Mouse (Mus musculus) forebrain, postnatal 0 days (tissue): ENCODE results near the gene Vav3. TPM values are rescaled to one million over a fixed set of nuclear protein-coding genes. Genes with fewer than 3 reads are reported as not detected.

Experiments
- ATAC-seq: fragments of 200-750 bp; cut with Nextera tagmentation; 2 replicates; pipeline ENCODE4 v1.8.0; 2017; ENCODE audit warnings: mild to moderate bottlenecking, moderate library complexity
- DNase-seq: peaks from one replicate; pipeline ENCODE4 v3.0.0-alpha.2; 2015
- H3K27ac ChIP-seq: fragments of 300-500 bp; sonication (generic); 2 replicates; pipeline ENCODE4 v1.5.1; 2014; ENCODE audit warnings: low read depth, mild to moderate bottlenecking, antibody characterized with exemption, low read length, moderate library complexity, mixed read lengths
- H3K27me3 ChIP-seq: fragments of 300-500 bp; sonication (generic); 2 replicates; pipeline ENCODE4 v1.6.1; 2014; ENCODE audit warnings: mild to moderate bottlenecking, low read length, mixed read lengths; ENCODE audit not compliant: insufficient read depth
- H3K36me3 ChIP-seq: fragments of 300-500 bp; sonication (generic); 2 replicates; pipeline ENCODE4 v1.6.1; 2014; ENCODE audit warnings: mild to moderate bottlenecking, moderate library complexity; ENCODE audit not compliant: insufficient read depth
- H3K4me1 ChIP-seq: fragments of 300-500 bp; sonication (generic); 2 replicates; pipeline ENCODE4 v1.6.1; 2014; ENCODE audit warnings: antibody characterized with exemption; ENCODE audit not compliant: insufficient read depth
- H3K4me2 ChIP-seq: fragments of 300-500 bp; sonication (generic); 2 replicates; pipeline ENCODE4 v1.6.1; 2014; ENCODE audit warnings: low read depth, mild to moderate bottlenecking, moderate library complexity
- H3K4me3 ChIP-seq: fragments of 300-500 bp; sonication (generic); 2 replicates; pipeline ENCODE4 v1.5.1; 2014; ENCODE audit warnings: low read depth, low read length, mixed read lengths
- H3K9ac ChIP-seq: fragments of 300-500 bp; sonication (generic); 2 replicates; pipeline ENCODE4 v1.6.1; 2014; ENCODE audit warnings: mild to moderate bottlenecking
- H3K9me3 ChIP-seq: fragments of 300-500 bp; sonication (generic); 2 replicates; pipeline ENCODE4 v1.6.1; 2016; ENCODE audit warnings: low read length
- CTCF ChIP-seq: sonication (generic); IDR thresholded peaks from 2 replicates; pipeline ENCODE4 v1.5.1; 2016; ENCODE audit warnings: antibody characterized with exemption, control low read depth, low read depth
- WGBS: fragments of 180-500 bp; shearing (Covaris S2); extraction: QIAGEN DNeasy Blood & Tissue Kit; methylation state at CpG from one replicate; pipeline ENCODE4 v1.1.7; 2014; 5-methylcytosine and 5-hydroxymethylcytosine counted together
- polyA plus RNA-seq: library from polyadenylated mRNA; unstranded; fragments of >200 nt; fragmentation: Nextera tagmentation; extraction: Ambion mirVana; gene quantifications from 2 replicates; pipeline ENCODE4 v1.2.1, GENCODE M21; 2015
- total RNA-seq: library from RNA; depleted of rRNA; stranded (reverse); fragments of >200 nt; gene quantifications from 2 replicates; pipeline ENCODE4 v1.2.3, GENCODE M21; 2014

Gene Vav3
- total and polyA plus RNA-seq, 2 experiments from 2014 or later, result 7.7 to 9.0 TPM

GRCm38 (mm10) chr3:109470651-109471255 lies 130.3 kb downstream of the Vav3 start:
- no peaks in the 10 kb centered on the region for H3K27me3 ChIP-seq
- no peak overlapping the region for H3K9ac ChIP-seq
- H3K4me3 ChIP-seq, result no peak overlapping the region
- no peak overlapping the region for H3K27ac ChIP-seq
- H3K4me1 ChIP-seq, result no peaks in the 10 kb centered on the region
- TF ChIP-seq CTCF, result no peak
- 84% methylated on average over 1 of the region's 1 CpGs for WGBS
- H3K9me3 ChIP-seq, result no peaks in the 10 kb centered on the region
- DNase-seq (no peak), ATAC-seq (no peak)
- no peak overlapping the region for H3K4me2 ChIP-seq
- H3K36me3 ChIP-seq, result no peaks in the 10 kb centered on the region

GRCm38 (mm10) chr3:109476521-109476920 lies 136.1 kb downstream of the Vav3 start:
- DNase-seq (no peak), ATAC-seq (no peak)
- Histone ChIP-seq H3K4me3 (no peak overlapping the region), H3K9ac (no peak overlapping the region), H3K36me3 (no peaks in the 10 kb centered on the region), H3K4me1 (no peaks in the 10 kb centered on the region), H3K27me3 (no peaks in the 10 kb centered on the region), H3K9me3 (no peaks in the 10 kb centered on the region), H3K27ac (no peak overlapping the region), H3K4me2 (no peak overlapping the region)
- no peak for TF ChIP-seq CTCF
- WGBS, result 72% methylated on average over 8 of the region's 8 CpGs

- no peak for TF ChIP-seq CTCF
- Histone ChIP-seq H3K27ac (no peak overlapping the region), H3K4me3 (no peak overlapping the region), H3K4me2 (no peak overlapping the region), H3K4me1 (no peaks in the 10 kb centered on the region), H3K27me3 (no peaks in the 10 kb centered on the region), H3K9me3 (no peaks in the 10 kb centered on the region), H3K36me3 (no peaks in the 10 kb centered on the region), H3K9ac (no peak overlapping the region)
- DNase-seq, result no peak
- ATAC-seq, result no peak
- WGBS, result 86% methylated on average over 4 of the region's 4 CpGs
Observed at GRCm38 (mm10) chr3:109478297-109478696, 137.8 kb downstream of the Vav3 start.

- DNase-seq (no peak), ATAC-seq (no peak)
- Histone ChIP-seq H3K9me3 (no peaks in the 10 kb centered on the region), H3K4me3 (no peak overlapping the region), H3K4me1 (no peaks in the 10 kb centered on the region), H3K36me3 (no peaks in the 10 kb centered on the region), H3K9ac (no peak overlapping the region), H3K4me2 (no peak overlapping the region), H3K27ac (no peak overlapping the region), H3K27me3 (no peaks in the 10 kb centered on the region)
- WGBS, result 81% methylated on average over 2 of the region's 2 CpGs
- TF ChIP-seq CTCF, result no peak
Observed at GRCm38 (mm10) chr3:109480625-109481024, 140.2 kb downstream of the Vav3 start.

GRCm38 (mm10) chr3:109486786-109487185 lies 146.3 kb downstream of the Vav3 start:
- 83% methylated on average over 3 of the region's 3 CpGs for WGBS
- Histone ChIP-seq H3K4me1 (no peaks in the 10 kb centered on the region), H3K9me3 (no peaks in the 10 kb centered on the region), H3K4me2 (no peak overlapping the region), H3K4me3 (no peak overlapping the region), H3K9ac (no peak overlapping the region), H3K36me3 (no peaks in the 10 kb centered on the region), H3K27ac (no peak overlapping the region), H3K27me3 (no peaks in the 10 kb centered on the region)
- no peak for TF ChIP-seq CTCF
- ATAC-seq (no peak), DNase-seq (no peak)

DNA sequence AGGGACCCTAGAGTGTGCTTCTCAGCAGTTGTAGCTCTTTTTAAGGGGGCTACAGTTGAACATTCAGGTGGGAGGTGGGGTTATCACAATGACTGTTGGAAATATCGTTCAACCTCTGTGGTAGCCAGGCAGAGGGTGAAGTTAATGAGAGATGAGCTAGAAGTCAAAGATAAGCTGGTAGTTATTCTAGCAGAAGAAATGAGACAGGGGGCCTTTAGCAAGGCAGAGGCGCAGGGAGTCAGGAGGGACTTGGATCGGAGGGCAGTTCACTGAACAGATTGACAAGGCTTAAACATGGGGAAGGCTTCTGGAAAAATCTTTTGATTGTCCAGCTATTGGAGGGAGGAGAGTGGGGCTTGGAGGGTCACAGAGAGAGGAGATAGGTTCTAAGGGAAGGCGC lies 147.4 kb downstream of the Vav3 start:
- no peak overlapping the region for H3K27ac ChIP-seq

GRCm38 (mm10) chr3:109488750-109489171 lies 148.3 kb downstream of the Vav3 start:
- 19% methylated on average over 4 of the region's 4 CpGs for WGBS
- H3K4me1 ChIP-seq, result no peaks in the 10 kb centered on the region
- no peak for TF ChIP-seq CTCF
- ATAC-seq, result no peak
- no peak overlapping the region for H3K4me2 ChIP-seq
- DNase-seq, result no peak
- H3K27me3 ChIP-seq, result no peaks in the 10 kb centered on the region
- no peak overlapping the region for H3K4me3 ChIP-seq
- no peak overlapping the region for H3K27ac ChIP-seq
- no peaks in the 10 kb centered on the region for H3K9me3 ChIP-seq
- H3K9ac ChIP-seq, result no peak overlapping the region
- H3K36me3 ChIP-seq, result no peaks in the 10 kb centered on the region

More for the DNA sequence above, 147.4 kb downstream of the Vav3 start:
- Histone ChIP-seq H3K9ac (no peak overlapping the region), H3K4me2 (no peak overlapping the region), H3K4me1 (no peaks in the 10 kb centered on the region), H3K27me3 (no peaks in the 10 kb centered on the region), H3K4me3 (no peak overlapping the region), H3K9me3 (no peaks in the 10 kb centered on the region), H3K36me3 (no peaks in the 10 kb centered on the region)
- DNase-seq (no peak), ATAC-seq (no peak)
- WGBS, result 92% methylated on average over 4 of the region's 4 CpGs
- no peak for TF ChIP-seq CTCF
